Mouse (Mus musculus): ENCODE measurements around the gene Ccdc117.

- no peak for TF ChIP-seq CTCF (IDR thresholded peaks at IDR 0.05)
- TF ChIP-seq POLR2A (IDR thresholded peaks at IDR 0.05; ENCODE audit: insufficient read depth, low read depth, low read length) = no peak
Observed at GRCm38 (mm10) chr11:5545457-5545856, 3.5 kb upstream of the Ccdc117 start.

Data from heart, adult 2 months (tissue).